ENCODE assay signal across 28 mouse cellular contexts in the genomic region with DNA sequence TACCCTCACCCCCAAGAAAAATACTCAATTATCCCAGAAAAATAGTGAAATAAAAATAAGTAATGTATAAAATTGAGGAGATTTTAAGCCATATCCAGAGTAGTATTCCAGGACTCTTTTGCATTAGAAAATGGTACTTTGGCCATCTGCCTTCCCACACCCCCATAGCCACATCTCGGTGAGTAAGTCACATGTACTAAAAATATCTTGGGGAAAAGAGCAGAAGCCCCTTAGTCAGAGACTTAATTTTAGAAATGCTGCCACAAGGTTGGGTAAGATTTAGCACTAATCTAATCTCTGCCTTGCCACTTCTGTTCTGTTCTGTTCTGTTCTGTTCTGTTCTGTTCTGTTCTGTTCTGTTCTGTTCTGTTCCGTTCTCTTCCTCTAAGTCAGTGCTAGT.
A peak's percentile ranks its signal among the peaks of the same experiment; 100 is the strongest.
DNase-seq lines count a peak whose midpoint lies in the region; ATAC-seq lines count a peak whose summit lies in the region.
"Had no signal": no experiment of that assay in that cellular context is flagged by ENCODE, and none has a peak within 500 bp of the region (broad histone marks: within the 10 kb centered on the region; RNA-seq: fewer than 3 reads in every experiment).

No protein-coding gene starts in this region.

- no peak overlapping the region for H3K27ac ChIP-seq in hindbrain, embryonic 11.5 days (ENCODE audit: low read depth, low read length)
- H3K27ac ChIP-seq: forebrain, embryonic 12.5 days; heart, embryonic 15.5 days; hindbrain, embryonic 14.5 days; liver, embryonic 12.5 days had no signal

- H3K4me3 ChIP-seq in hindbrain, embryonic 11.5 days (ENCODE audit: low read depth, low read length) = no peak overlapping the region
- H3K4me3 ChIP-seq: forebrain, embryonic 12.5 days; heart, embryonic 15.5 days; liver, embryonic 12.5 days had no signal

- WGBS in hindbrain, embryonic 11.5 days = 89% methylated on average over 2 of the region's 2 CpGs

- no peaks in the 10 kb centered on the region for H3K27me3 ChIP-seq in hindbrain, embryonic 11.5 days (ENCODE audit: control insufficient read depth, insufficient read depth, low read length)
- H3K27me3 ChIP-seq: forebrain, embryonic 12.5 days; heart, embryonic 15.5 days; liver, embryonic 12.5 days had no signal

- ATAC-seq in frontal cortex, adult (ENCODE audit: low TSS enrichment) = peak; percentile 93
- no peak for ATAC-seq in hindbrain, embryonic 11.5 days (ENCODE audit: low FRiP score)
- ATAC-seq: forebrain, postnatal 0 days; liver, embryonic 12.5 days; liver, postnatal 0 days; midbrain, embryonic 16.5 days had no signal

- H3K4me2 ChIP-seq in hindbrain, embryonic 11.5 days (replicated peaks; ENCODE audit: low read depth, low read length) = no peak overlapping the region
- H3K4me2 ChIP-seq: forebrain, embryonic 12.5 days; heart, embryonic 15.5 days; hindbrain, embryonic 14.5 days; liver, embryonic 12.5 days; midbrain, embryonic 11.5 days had no signal

- no peak for DNase-seq in frontal cortex, postnatal 10 days (ENCODE audit: low spot score in 2 of 2)
- peak; percentile 38 for DNase-seq in layer of hippocampus, adult 9-11 months
- no peak for DNase-seq in layer of hippocampus, adult 11-12 months (ENCODE audit: low spot score)
- DNase-seq in right cerebral cortex, postnatal 36 days (ENCODE audit: low spot score in 2 of 2) = peak; percentile 11 to 31
- DNase-seq in right cerebral cortex, postnatal 10 days (ENCODE audit: low spot score in 2 of 2) = no peak
- DNase-seq in adrenal gland, postnatal 4 days (ENCODE audit: low spot score in 2 of 2) = no peak
- no peak for DNase-seq in hindbrain, embryonic 11.5 days (ENCODE audit: low spot score)
- DNase-seq: adrenal gland, adult 8-10 months; cerebellum, adult 18-20 months; cerebellum, postnatal 10 days; forebrain, postnatal 0 days; gastrocnemius, postnatal 10 days; heart, postnatal 36 days; kidney, adult 11 months; kidney, postnatal 14 days; liver, postnatal 0 days; lung, postnatal 36 days; spleen, adult 18-20 months; thymus, adult 18-20 months; thymus, postnatal 36 days had no signal

- no peak overlapping the region for H3K9ac ChIP-seq in hindbrain, embryonic 11.5 days (ENCODE audit: low read depth, low read length)
- H3K9ac ChIP-seq: forebrain, embryonic 12.5 days; forebrain, postnatal 0 days; heart, embryonic 15.5 days; hindbrain, embryonic 14.5 days; liver, embryonic 12.5 days; liver, postnatal 0 days had no signal

- H3K9me3 ChIP-seq in hindbrain, embryonic 11.5 days (ENCODE audit: control insufficient read depth, low read length) = no peaks in the 10 kb centered on the region
- H3K9me3 ChIP-seq: forebrain, embryonic 12.5 days; G1E; heart, embryonic 15.5 days; liver, embryonic 12.5 days had no signal

- no peaks in the 10 kb centered on the region for H3K4me1 ChIP-seq in hindbrain, embryonic 11.5 days (replicated peaks; ENCODE audit: control insufficient read depth, insufficient read depth, low read length)
- H3K4me1 ChIP-seq: forebrain, embryonic 12.5 days; heart, embryonic 15.5 days; liver, embryonic 12.5 days had no signal

- H3K36me3 ChIP-seq in hindbrain, embryonic 11.5 days (ENCODE audit: control insufficient read depth, insufficient read depth, low read length) = no peaks in the 10 kb centered on the region
- H3K36me3 ChIP-seq: forebrain, embryonic 12.5 days; G1E; heart, embryonic 15.5 days; liver, embryonic 12.5 days had no signal

Comparison
In these comparisons a context has a peak if more than half of its experiments do, and no peak if none do; other contexts are left out.
1. DNase-seq: peak in layer of hippocampus, adult 9-11 months (single experiment) and right cerebral cortex, postnatal 36 days (2 of 2); none in frontal cortex, postnatal 10 days (0 of 2), layer of hippocampus, adult 11-12 months (single experiment), right cerebral cortex, postnatal 10 days (0 of 2), adrenal gland, postnatal 4 days (0 of 2) and hindbrain, embryonic 11.5 days (single experiment).